Comparison of ENCODE assay signal across 19 mouse cellular contexts in the genomic region with DNA sequence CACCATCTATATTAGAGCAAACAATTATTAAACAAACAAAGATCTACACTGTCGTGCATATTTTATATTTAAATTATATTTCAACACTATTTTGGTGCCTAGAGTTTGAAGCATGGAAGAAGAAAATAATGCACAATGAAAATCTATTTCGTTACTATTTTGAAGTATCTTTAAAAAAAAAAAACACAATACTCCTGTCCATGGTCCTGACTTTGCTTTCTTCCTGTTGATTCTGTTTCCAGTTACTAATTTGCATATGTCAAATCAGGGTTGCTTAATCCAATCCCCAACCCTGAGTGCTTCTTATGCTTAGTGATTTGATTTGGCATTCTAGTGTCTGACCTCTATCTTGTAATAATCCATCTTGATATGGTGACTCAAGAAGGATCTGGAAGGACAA.
"Had no signal": no experiment of that assay in that cellular context is flagged by ENCODE, and none has a peak within 500 bp of the region (broad histone marks: within the 10 kb centered on the region; RNA-seq: fewer than 3 reads in every experiment).

No protein-coding gene starts in this region.

- H3K36me3 ChIP-seq: lung, embryonic 15.5 days; midbrain, embryonic 10.5 days; midbrain, embryonic 12.5 days; neural tube, embryonic 13.5 days; neural tube, embryonic 15.5 days had no signal

- H3K4me1 ChIP-seq: lung, embryonic 15.5 days; midbrain, embryonic 10.5 days; midbrain, embryonic 12.5 days; neural tube, embryonic 13.5 days; neural tube, embryonic 15.5 days had no signal

- H3K4me2 ChIP-seq: lung, embryonic 15.5 days; midbrain, embryonic 12.5 days; neural tube, embryonic 13.5 days; neural tube, embryonic 15.5 days had no signal

- H3K9me3 ChIP-seq: lung, embryonic 15.5 days; midbrain, embryonic 10.5 days; midbrain, embryonic 12.5 days had no signal

- H3K9ac ChIP-seq: lung, embryonic 15.5 days; midbrain, embryonic 12.5 days; neural tube, embryonic 13.5 days; neural tube, embryonic 15.5 days had no signal

- H3K27me3 ChIP-seq: lung, embryonic 15.5 days; midbrain, embryonic 12.5 days; neural tube, embryonic 13.5 days; neural tube, embryonic 15.5 days had no signal

- ATAC-seq: lung, postnatal 0 days; midbrain, embryonic 16.5 days had no signal

- DNase-seq: lung, adult 18-20 months; lung, postnatal 4 days; midbrain, embryonic 14.5 days; retina, postnatal 1 day; right cerebral cortex, adult 18-20 months; right cerebral cortex, postnatal 25 days; right cerebral cortex, postnatal 4 days; spleen, adult 18-20 months; thymus, adult 2 months; thymus, postnatal 25 days; thymus, postnatal 4 days had no signal

- H3K27ac ChIP-seq: lung, embryonic 15.5 days; midbrain, embryonic 10.5 days; midbrain, embryonic 12.5 days; neural tube, embryonic 13.5 days; neural tube, embryonic 15.5 days had no signal

- H3K4me3 ChIP-seq: lung, embryonic 15.5 days; midbrain, embryonic 10.5 days; midbrain, embryonic 12.5 days; myocyte; neural tube, embryonic 13.5 days; neural tube, embryonic 15.5 days had no signal
